Mouse (Mus musculus): ENCODE measurements around the gene Cyp4f37.

GRCm38 (mm10) chr17:32673976-32674375 lies 52.9 kb downstream of the Cyp4f37 start:
- TF ChIP-seq GATA1 (IDR thresholded peaks at IDR 0.05; ENCODE audit: borderline replicate concordance, low read length) = no peak
- no peak for TF ChIP-seq CTCF (IDR thresholded peaks at IDR 0.05; ENCODE audit: low read depth, low read length)

Measured in G1E (cell line).